15 mouse cellular contexts compared by ENCODE assay signal in genomic region chr11:21166495-21167096, GRCm38 (mm10).
A peak's percentile ranks its signal among the peaks of the same experiment; 100 is the strongest.
DNase-seq lines count a peak whose midpoint lies in the region; ATAC-seq and TF ChIP-seq lines count a peak whose summit lies in the region.
"Had no signal": no experiment of that assay in that cellular context is flagged by ENCODE, and none has a peak within 500 bp of the region (broad histone marks: within the 10 kb centered on the region; RNA-seq: fewer than 3 reads in every experiment).

No protein-coding gene starts in this region.

- TF ChIP-seq EP300 in liver, embryonic 14.5 days (IDR thresholded peaks at IDR 0.05; ENCODE audit: low read depth): no peak

- no peaks in the 10 kb centered on the region for H3K27me3 ChIP-seq in liver, embryonic 14.5 days (ENCODE audit: control insufficient read depth, insufficient read depth, low read length)
- no peaks in the 10 kb centered on the region for H3K27me3 ChIP-seq in small intestine, adult 2 months (ENCODE audit: control insufficient read depth, insufficient read depth, low read length)

- peak; percentile 79 for ATAC-seq in common myeloid progenitor, adult 5-6 weeks (replicated peaks; ENCODE audit: low read depth, poor library complexity, severe bottlenecking)
- peak; percentile 69; the same call in 1 of the 2 replicates for ATAC-seq in liver, embryonic 14.5 days (ENCODE audit: insufficient read depth)
- ATAC-seq: forebrain, postnatal 0 days had no signal

- no peak overlapping the region for H3K4me3 ChIP-seq in lung, adult 2 months (replicated peaks; ENCODE audit: extremely low read depth, low read depth, low read length)
- no peak overlapping the region for H3K4me3 ChIP-seq in liver, embryonic 14.5 days (ENCODE audit: insufficient read depth in 1 of 2, low read depth in 2 of 2, low read length in 2 of 2)
- H3K4me3 ChIP-seq in small intestine, adult 2 months (ENCODE audit: low read depth, low read length): no peak overlapping the region

- DNase-seq in lung, postnatal 25 days (ENCODE audit: low spot score): peak; percentile 14
- DNase-seq in lung, adult 2 months: no peak
- no peak for DNase-seq in liver, embryonic 14.5 days (ENCODE audit: low read depth in 3 of 3, low spot score in 3 of 3)
- no peak for DNase-seq in urinary bladder, postnatal 25 days (ENCODE audit: low spot score)
- DNase-seq in urinary bladder, postnatal 10 days (ENCODE audit: low spot score): no peak
- no peak for DNase-seq in heart, adult 8-10 months (ENCODE audit: low spot score)
- DNase-seq: cerebellum, adult 18-20 months; forebrain, postnatal 0 days; heart, postnatal 4 days; kidney, postnatal 4 days; lung, postnatal 14 days; midbrain, embryonic 14.5 days; thymus, postnatal 25 days had no signal

- no peak overlapping the region for H3K4me2 ChIP-seq in liver, embryonic 14.5 days (ENCODE audit: low read depth)

- 92% methylated on average over 2 of the region's 2 CpGs for WGBS in lung, adult 2 months
- 16% methylated on average over 2 of the region's 2 CpGs for WGBS in liver, embryonic 14.5 days (ENCODE audit: insufficient replicate concordance)
- WGBS in small intestine, adult 2 months: 91% methylated on average over 2 of the region's 2 CpGs

- TF ChIP-seq CTCF in lung, adult 2 months (IDR thresholded peaks at IDR 0.05; ENCODE audit: insufficient read depth, low read length): no peak
- no peak for TF ChIP-seq CTCF in liver, embryonic 14.5 days (IDR thresholded peaks at IDR 0.05; ENCODE audit: low read depth)
- no peak for TF ChIP-seq CTCF in small intestine, adult 2 months (IDR thresholded peaks at IDR 0.05; ENCODE audit: extremely low read depth, insufficient read length, insufficient replicate concordance, low read depth, low read length)

- no peaks in the 10 kb centered on the region for H3K9me3 ChIP-seq in liver, embryonic 14.5 days (ENCODE audit: control insufficient read depth, low read length)

- no peak overlapping the region for H3K9ac ChIP-seq in liver, embryonic 14.5 days (replicated peaks)
- H3K9ac ChIP-seq: forebrain, postnatal 0 days had no signal

- H3K4me1 ChIP-seq in lung, adult 2 months (ENCODE audit: control insufficient read depth, insufficient read depth, low read length): no peaks in the 10 kb centered on the region
- peaks cover 4 to 16% of the 10 kb centered on the region in 2 experiments; a peak in 3 of 4 replicates for H3K4me1 ChIP-seq in liver, embryonic 14.5 days (replicated peaks; ENCODE audit: control insufficient read depth in 2 of 2, insufficient read depth in 2 of 2, low read length in 1 of 2)
- peaks cover 17% of the 10 kb centered on the region for H3K4me1 ChIP-seq in small intestine, adult 2 months (ENCODE audit: control insufficient read depth, insufficient read depth, insufficient read length, low read length)

- H3K36me3 ChIP-seq in liver, embryonic 14.5 days (replicated peaks; ENCODE audit: control insufficient read depth, insufficient read depth, low read depth): no peaks in the 10 kb centered on the region
- no peaks in the 10 kb centered on the region for H3K36me3 ChIP-seq in small intestine, adult 2 months (ENCODE audit: control insufficient read depth, insufficient read depth, low read length)

- no peak overlapping the region for H3K27ac ChIP-seq in liver, embryonic 14.5 days
- 0 out of 2 replicates have a peak overlapping the region, but pooled peaks have one; percentile 10 for H3K27ac ChIP-seq in small intestine, adult 2 months (ENCODE audit: insufficient read depth, low read depth, low read length)

- no peak for TF ChIP-seq POLR2A in lung, adult 2 months (IDR thresholded peaks at IDR 0.05; ENCODE audit: borderline replicate concordance, extremely low read depth, low read depth, low read length)
- TF ChIP-seq POLR2A in small intestine, adult 2 months (IDR thresholded peaks at IDR 0.05; ENCODE audit: low read depth, low read length): no peak
